8 mouse cellular contexts compared by ENCODE assay signal in genomic region chr19:4961928-4962601, GRCm38 (mm10). TPM values are rescaled to one million over a fixed set of nuclear protein-coding genes. Genes with fewer than 3 reads are reported as not detected.
DNase-seq lines count a peak whose midpoint lies in the region; ATAC-seq lines count a peak whose summit lies in the region.

Gene Mrpl11, plus strand, starts transcription at chr19:4962147.

- no peaks in the 10 kb centered on the region for H3K9me3 ChIP-seq in lung, embryonic 16.5 days (ENCODE audit: control insufficient read depth, low read length)

- under 1% methylated on average over 34 of the region's 34 CpGs for WGBS in lung, embryonic 16.5 days

- peak within 1 kb of the TSS; percentile 82 for H3K9ac ChIP-seq in lung, embryonic 16.5 days (ENCODE audit: low read length)

- peak within 1 kb of the TSS; percentile 54 for H3K27ac ChIP-seq in lung, embryonic 16.5 days (ENCODE audit: low read length)

- ATAC-seq in hematopoietic stem cell, adult 5-6 weeks (replicated peaks in 1 of 2; ENCODE audit: insufficient read depth in 1 of 2, low FRiP score in 2 of 2, low TSS enrichment in 1 of 2, low read depth in 1 of 2, poor library complexity in 2 of 2, severe bottlenecking in 2 of 2), result peak; percentile 98 to 99
- ATAC-seq in lung, embryonic 16.5 days (ENCODE audit: low read depth), result peak; percentile 99

- H3K36me3 ChIP-seq in lung, embryonic 16.5 days (ENCODE audit: control insufficient read depth, insufficient read depth, low read length), result peaks cover 14% of the 10 kb centered on the region

- H3K27me3 ChIP-seq in lung, embryonic 16.5 days (ENCODE audit: control insufficient read depth, insufficient read depth, low read depth, low read length), result no peaks in the 10 kb centered on the region

- peak; percentile 94 for DNase-seq in MEL-GATA-1-ER (ENCODE audit: extremely low read depth, low read depth)
- peak; percentile 92 for DNase-seq in cerebellum, adult 8-10 months
- DNase-seq in forelimb bud, embryonic 11.5 days (ENCODE audit: low read depth, low spot score), result peak; percentile 94
- peak; percentile 97 for DNase-seq in layer of hippocampus, adult 9-10 months (ENCODE audit: low spot score)
- DNase-seq in ovary, postnatal 10 days (ENCODE audit: low spot score), result peak; percentile 72
- peak; percentile 65 to 80 for DNase-seq in thymus, postnatal 10 days (ENCODE audit: low spot score in 2 of 2)

- peaks cover 7% of the 10 kb centered on the region for H3K4me1 ChIP-seq in lung, embryonic 16.5 days (replicated peaks; ENCODE audit: control insufficient read depth, insufficient read depth, low read length)

- H3K4me3 ChIP-seq in lung, embryonic 16.5 days (ENCODE audit: low read length), result peak within 1 kb of the TSS; percentile 72

- H3K4me2 ChIP-seq in lung, embryonic 16.5 days (ENCODE audit: low read depth, low read length), result peak within 1 kb of the TSS; percentile 70

RNA-seq across cellular contexts. Expression of gene Mrpl11, which starts in this region (rescaled TPM):
- total RNA-seq in hematopoietic stem cell, adult 5-6 weeks (2017), result 50.0 and 71.5 TPM in 2 replicates
- polyA plus RNA-seq in lung, embryonic 16.5 days (2015; fragmentation: Nextera tagmentation; extraction: Ambion mirVana), result 90.6 and 93.4 TPM in 2 replicates

Comparison
In these comparisons a context has a peak if more than half of its experiments do, and no peak if none do; other contexts are left out.
1. Peak in every context shown above with its lines: DNase-seq, ATAC-seq, H3K4me3 ChIP-seq and H3K27ac ChIP-seq.